Mouse (Mus musculus): Measurements from ENCODE around the gene Usp22.

The Usp22 gene

DNA sequence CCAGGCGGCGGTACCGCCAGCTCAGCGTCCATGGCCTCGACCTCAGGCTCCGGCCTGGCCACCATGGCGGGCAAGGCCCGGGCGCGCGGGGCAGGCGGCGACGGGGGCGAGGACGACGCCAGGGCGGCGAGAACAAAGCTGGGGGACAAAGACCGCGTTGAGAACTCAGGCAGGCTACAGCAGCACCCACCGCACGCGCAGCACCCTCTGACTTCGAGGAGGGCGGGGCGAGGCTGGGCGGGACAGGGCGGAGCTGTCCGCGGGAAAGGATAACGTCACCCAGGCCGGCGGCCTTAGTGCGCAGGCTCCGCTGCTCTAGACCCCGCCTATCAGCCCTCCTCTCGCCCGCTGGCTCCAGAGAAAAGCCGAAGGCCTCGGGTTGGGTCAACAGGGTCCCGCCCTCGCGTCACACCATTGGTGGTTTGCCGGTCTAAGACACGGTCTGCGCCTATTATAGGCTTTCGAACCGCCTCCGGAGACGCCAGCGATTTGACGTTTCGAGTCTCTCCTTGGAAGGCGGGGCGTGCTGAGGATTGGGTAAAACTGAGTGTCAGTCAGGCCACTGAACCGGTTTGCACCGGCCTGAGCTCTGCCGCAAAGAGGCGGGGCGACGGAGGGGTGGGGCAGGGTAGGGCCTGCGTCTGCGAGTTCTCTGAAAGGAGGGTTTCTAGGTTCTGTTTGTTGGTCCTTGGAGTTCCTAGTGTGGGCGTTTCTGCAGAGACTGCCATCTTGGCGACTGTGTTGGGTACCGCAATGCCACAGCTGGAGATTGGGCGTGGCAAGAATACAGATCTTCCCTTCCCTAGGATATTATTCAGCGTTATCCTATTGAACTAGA is at the start of gene Usp22:
Usp22 (minus strand) TSS at position 235 of the 838 bp plus-strand sequence.
- in situ Hi-C loops (cut with MboI; ENCODE audit: low sequenced_read_pairs): no loop called here

GRCm38 (mm10) chr11:61224234-61224744 is 49.4 kb upstream of the Usp22 start:
- in situ Hi-C loops (cut with MboI; ENCODE audit: low sequenced_read_pairs): no loop called here

GRCm38 (mm10) chr11:61222971-61223745 is 48.3 kb upstream of the Usp22 start:
- in situ Hi-C loops (cut with MboI; ENCODE audit: low sequenced_read_pairs): no loop called here

GRCm38 (mm10) chr11:61222007-61222406 is 47.2 kb upstream of the Usp22 start:
- in situ Hi-C loops (cut with MboI; ENCODE audit: low sequenced_read_pairs): no loop called here

DNA sequence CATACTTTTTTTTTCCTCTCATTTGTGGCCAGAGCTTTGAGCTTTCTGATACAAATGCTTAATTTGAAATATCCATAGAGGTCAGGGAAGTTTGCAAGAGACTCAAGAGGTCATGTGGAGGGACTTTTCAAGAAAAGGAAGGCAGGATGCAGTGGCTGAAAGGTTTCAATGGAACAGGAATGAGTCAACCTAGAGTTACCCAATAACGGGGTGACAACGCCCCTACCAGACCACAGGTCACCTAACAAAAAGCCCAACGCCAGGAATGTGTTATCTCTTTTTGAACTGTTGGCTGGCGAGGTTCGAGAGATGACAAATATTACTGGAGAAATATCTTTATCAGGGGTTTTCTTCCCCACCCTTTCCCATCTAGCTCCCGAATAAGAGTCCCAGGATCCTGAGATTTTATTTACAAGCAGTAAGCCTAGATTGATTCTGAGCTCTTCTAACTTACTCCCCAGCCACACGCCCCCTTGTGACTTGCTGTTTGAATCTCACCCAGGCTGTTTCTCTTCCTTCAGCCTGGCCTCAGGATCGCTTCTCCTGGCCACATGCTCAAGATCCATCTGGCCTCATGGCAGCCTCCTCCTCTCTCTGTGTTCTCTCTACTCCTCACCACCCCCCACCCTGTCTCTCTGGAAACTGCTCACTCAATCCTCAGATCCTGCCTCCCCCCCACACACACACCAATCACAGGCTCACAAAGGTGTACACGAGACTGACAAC is 45.5 kb upstream of the Usp22 start:
- in situ Hi-C loops (cut with MboI; ENCODE audit: low sequenced_read_pairs): no loop called here

DNA sequence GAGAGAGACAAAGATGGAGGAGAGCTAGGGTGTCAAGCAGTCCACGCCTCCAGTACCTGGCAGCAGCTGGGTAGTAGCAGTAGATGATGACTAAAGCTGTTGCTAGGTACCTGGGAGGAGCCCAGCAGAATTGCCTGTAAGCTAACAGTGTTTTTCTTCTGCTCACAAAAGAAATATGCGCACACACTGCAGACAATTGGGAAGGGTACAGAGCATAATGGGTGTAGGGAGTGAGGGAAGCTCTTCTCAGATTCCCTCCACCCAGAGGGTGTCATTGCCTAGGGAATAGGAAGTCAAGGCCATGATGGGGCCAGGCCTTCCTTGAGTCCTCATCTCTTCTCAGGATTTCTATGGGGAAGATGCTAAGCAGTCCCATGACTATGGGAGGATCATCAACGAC is 41.1 kb upstream of the Usp22 start:
- in situ Hi-C loops (cut with MboI; ENCODE audit: low sequenced_read_pairs): no loop called here

DNA sequence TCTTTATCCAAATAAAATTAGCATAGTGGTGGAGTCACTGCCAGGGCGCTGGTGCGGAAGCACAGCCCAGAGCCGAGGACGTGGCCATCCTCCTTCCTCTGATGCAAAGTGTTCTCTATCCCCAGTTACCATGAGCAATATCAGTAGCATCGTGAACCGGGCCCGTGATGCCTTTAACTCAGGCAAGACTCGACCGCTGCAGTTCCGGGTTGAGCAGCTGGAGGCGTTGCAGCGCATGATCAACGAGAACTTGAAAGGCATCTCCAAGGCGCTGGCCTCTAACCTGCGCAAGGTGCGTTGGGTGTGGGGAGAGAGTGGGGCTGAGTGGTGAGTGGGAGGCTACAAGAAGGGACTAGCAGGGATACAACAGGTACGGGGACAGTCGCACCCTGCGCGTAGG is 37.2 kb upstream of the Usp22 start:
- in situ Hi-C loops (cut with MboI; ENCODE audit: low sequenced_read_pairs): no loop called here

- in situ Hi-C loops (cut with MboI; ENCODE audit: low sequenced_read_pairs): no loop called here
Measured at GRCm38 (mm10) chr11:61208316-61208715, 33.5 kb upstream of the Usp22 start.

- in situ Hi-C loops (cut with MboI; ENCODE audit: low sequenced_read_pairs): no loop called here
Measured at GRCm38 (mm10) chr11:61207487-61208246, 32.8 kb upstream of the Usp22 start, which contains the start of gene Aldh3a1. Gene Aldh3a1 (plus strand): TSS chr11:61207537.

DNA sequence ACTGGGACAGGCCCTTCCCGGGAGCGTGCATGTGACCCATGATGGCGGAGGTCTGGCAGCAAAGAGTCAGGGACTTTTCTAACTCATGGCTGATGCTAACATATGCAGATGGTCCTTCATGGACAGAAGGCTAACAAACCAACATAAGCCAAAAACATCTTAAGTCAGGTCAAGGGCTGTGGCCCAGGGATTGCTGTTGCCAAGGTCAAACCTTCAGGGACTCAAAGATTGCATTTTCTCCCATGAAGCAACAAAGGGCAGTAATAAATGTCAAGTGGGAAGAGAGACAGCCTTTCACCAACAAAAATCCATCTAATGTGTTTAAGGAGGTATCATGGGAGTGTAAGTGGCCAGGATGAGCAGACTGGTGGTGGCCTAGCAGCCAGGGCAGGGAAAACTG is 31.3 kb upstream of the Usp22 start:
- in situ Hi-C loops (cut with MboI; ENCODE audit: low sequenced_read_pairs): no loop called here

DNA sequence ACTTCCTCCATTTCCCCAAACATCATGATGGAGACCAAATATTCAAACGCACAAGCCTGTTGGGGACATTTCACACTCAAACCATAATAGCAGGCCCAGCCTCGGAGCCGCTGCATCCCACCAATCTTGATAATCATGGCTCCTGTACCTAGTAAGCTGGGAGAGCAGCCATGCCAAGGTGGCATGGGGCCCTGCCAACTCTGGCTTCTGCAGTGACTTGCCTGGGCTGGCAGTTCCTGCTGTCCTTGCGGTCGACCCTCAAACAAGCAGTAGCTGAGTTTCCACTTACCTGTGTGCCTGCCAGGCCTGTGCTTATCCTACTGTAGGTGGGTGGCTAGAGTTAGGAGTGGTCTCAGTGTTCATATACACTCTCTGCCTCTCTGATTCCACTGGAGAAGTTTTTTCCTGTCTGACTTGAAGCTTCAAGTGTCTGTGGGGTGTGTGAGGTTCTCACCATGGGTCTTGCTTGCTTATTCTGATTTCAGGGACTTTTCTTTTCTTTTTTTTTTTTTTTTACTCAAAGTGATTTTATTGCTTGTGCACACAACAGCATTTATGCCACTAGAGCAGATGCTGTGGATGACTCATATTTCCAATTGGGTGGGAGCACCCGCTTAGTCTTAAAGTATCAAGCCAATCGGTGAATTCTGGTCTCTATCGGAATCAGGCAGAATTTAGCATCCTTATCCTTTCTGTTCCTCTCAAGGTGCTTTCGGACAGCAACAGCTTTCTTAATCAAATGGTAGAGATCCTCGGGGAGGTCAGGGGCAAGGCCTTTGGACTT is 30.5 kb upstream of the Usp22 start:
- in situ Hi-C loops (cut with MboI; ENCODE audit: low sequenced_read_pairs): no loop called here

DNA sequence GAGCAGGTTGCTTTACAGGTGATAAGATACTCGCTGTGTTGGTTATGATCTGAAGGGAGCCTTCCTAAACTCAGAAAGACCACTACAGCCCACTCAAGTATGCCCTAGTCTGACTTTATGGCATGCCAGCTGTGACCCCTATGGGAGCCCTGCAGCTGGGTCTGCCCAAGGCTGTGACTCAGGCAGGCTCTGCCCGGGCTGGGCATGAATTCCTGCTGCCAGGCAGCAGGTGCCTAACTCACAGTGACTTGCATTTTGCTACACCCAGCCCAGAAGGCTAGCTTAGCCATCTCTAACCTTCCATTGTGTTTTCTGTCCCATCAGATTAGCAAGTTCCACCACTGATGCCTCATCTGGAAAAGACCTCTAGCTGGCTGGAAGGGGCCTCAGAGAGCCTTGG is 28.0 kb upstream of the Usp22 start:
- in situ Hi-C loops (cut with MboI; ENCODE audit: low sequenced_read_pairs): no loop called here

- in situ Hi-C loops (cut with MboI; ENCODE audit: low sequenced_read_pairs): no loop called here
Measured at GRCm38 (mm10) chr11:61202186-61202585, 27.3 kb upstream of the Usp22 start.

DNA sequence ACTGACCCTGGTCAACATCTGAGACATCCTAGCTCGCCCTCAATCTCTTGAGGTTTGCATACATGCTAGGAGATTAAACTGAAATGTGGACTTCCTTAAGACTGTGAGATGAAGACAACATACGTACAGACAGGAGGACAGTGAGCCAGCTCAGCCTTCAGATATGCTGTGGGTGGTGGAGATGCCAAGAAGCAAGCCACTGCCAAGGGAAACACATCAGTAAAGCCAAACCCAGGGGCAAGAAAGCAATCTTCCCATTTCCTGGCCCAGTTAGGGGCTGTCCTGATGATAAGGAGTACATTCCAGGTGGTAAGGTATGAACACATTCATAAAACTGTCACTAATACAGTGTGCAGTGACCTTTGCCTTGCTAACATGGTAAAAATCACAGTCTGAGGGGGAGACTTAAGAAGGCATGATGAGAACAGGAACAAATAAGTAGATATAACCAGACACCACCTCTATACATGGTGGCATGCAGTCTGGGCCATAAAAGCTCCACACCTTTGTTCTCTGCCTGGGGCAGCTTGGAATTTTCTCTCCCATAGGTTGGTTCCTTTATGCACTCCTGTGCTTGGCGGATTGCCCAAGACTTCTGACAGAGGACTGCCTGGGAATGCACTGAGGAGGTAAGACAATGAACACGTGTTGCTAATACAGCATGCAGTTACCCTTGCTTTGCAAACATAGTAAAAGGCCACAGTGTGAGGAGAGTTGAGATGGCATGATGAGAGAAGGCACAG is 24.9 kb upstream of the Usp22 start:
- in situ Hi-C loops (cut with MboI; ENCODE audit: low sequenced_read_pairs): no loop called here

DNA sequence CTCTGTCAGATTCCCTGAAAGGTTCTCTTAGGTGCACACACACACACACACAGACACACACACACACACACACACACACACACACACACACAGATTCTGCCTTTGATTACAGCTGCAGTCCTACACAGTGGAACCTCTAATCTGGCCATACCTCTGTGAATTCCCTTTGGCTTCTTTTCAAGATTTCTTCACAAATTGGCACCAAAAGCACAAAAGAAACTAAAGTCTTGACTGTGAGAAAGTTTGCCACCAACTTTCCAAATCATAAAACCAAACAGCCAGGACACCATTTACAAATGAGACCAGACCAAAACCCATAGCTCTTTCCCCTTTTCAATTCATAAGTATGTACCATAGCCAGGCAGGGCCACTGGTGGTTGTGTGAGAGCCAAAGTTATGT is 23.1 kb upstream of the Usp22 start:
- in situ Hi-C loops (cut with MboI; ENCODE audit: low sequenced_read_pairs): no loop called here

DNA sequence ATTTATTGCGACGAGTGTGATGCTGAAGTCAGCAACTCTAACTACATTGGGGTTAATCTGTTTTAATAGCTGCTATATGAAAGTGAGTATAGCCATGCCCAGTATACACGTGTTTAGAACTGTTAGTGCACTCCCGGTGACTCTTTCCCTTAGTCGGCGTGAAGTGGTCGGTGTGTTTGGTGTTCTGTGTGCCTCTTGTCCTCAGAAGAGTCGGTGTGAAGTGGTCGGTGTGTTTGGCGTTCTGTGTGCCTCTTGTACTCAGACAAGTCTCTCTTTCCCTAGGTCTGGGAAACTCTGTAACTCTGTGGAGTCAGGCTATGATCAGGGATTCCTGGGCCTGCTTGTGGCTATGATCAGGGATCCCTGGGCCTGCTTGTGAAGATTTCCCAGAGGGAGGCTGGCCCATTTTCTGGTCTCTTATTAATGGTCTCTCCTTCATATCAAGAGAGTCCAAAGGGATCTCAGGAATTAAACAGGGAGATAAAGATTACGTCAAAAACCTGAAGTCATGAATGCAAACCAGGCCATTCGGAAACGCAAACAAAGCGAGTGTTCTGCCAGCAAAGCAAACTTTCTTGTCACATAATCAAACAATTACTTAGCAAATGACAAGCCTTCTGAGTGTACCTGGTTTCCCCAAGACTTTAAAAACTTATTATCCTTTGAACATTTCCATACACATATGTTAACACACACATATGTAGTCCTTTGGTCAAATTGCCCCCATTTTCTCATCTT is 21.9 kb upstream of the Usp22 start:
- in situ Hi-C loops (cut with MboI; ENCODE audit: low sequenced_read_pairs): no loop called here

DNA sequence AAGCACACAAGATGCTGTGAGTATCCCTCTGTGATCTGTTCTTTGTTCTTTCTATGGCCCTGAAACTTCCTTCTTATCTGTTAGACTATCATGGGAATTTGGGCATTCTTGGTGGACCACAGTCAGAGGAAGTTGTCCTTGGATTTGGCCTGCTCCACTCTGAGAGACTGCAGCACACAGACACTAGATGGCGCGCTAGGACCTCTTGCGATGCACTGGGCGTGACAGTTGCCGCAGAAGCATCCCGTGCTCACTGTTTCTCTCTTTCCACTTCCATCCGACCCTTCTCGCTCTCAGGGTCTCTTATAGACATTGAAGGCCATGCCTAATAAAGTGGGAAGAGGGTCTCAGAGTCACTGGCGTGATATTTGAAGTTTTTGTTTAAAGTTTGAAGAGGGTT is 18.5 kb upstream of the Usp22 start:
- in situ Hi-C loops (cut with MboI; ENCODE audit: low sequenced_read_pairs): no loop called here

DNA sequence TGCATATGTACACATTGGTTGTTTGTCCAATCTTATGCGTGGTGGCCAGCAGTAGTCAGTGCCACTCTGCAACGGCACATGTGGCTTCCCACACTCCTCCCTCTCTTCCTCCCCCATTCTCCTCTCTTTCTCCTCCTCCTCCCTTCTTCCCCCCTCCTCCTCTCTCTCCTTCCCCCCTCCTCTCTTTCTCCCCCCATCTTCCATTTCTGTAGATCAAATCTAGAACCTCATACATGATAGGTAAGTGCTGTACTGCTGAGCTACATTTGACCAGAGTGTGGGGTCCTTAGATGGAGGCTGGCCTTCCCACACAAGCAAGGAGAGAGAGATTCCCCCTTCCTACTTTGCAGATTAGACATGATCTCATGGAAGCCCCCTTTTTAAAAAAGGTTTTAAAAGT is 17.9 kb upstream of the Usp22 start:
- in situ Hi-C loops (cut with MboI; ENCODE audit: low sequenced_read_pairs): no loop called here

All from CH12F3 (cell line).